Mouse (Mus musculus): ENCODE results near the gene Zfp563. TPM values are rescaled to one million over a fixed set of nuclear protein-coding genes. Genes with fewer than 3 reads are reported as not detected.

Gene Zfp563
- 9.4 TPM in 2 replicates for polyA plus RNA-seq (2015; fragmentation: Nextera tagmentation; extraction: Ambion mirVana)

GRCm38 (mm10) chr17:33089220-33089949 is at the start of gene Zfp563:
Gene Zfp563, plus strand, starts transcription at chr17:33089310.
- peaks cover 10% of the 10 kb centered on the region for H3K4me1 ChIP-seq

GRCm38 (mm10) chr17:33058791-33059190 is 30.3 kb upstream of the Zfp563 start:
- no peak overlapping the region for H3K27ac ChIP-seq (replicated peaks)
- no peaks in the 10 kb centered on the region for H3K36me3 ChIP-seq
- ATAC-seq (ENCODE audit: insufficient number of reproducible peaks, low FRiP score, low TSS enrichment, low read depth): no peak
- WGBS: 10% methylated on average over 1 of the region's 1 CpGs
- no peak overlapping the region for H3K4me2 ChIP-seq (replicated peaks)
- H3K4me3 ChIP-seq (replicated peaks): no peak overlapping the region
- H3K4me1 ChIP-seq: no peaks in the 10 kb centered on the region
- H3K9ac ChIP-seq: no peak overlapping the region
- H3K9me3 ChIP-seq (replicated peaks): no peaks in the 10 kb centered on the region
- H3K27me3 ChIP-seq: no peaks in the 10 kb centered on the region

More at GRCm38 (mm10) chr17:33089220-33089949, at the start of gene Zfp563:
- peak within 1 kb of the TSS; percentile 65 for H3K4me3 ChIP-seq (replicated peaks)
- H3K9ac ChIP-seq: peak within 1 kb of the TSS; percentile 67
- peak within 1 kb of the TSS; percentile 57 for H3K4me2 ChIP-seq (replicated peaks)
- H3K9me3 ChIP-seq (replicated peaks): no peaks in the 10 kb centered on the region
- no peaks in the 10 kb centered on the region for H3K27me3 ChIP-seq
- WGBS: 3% methylated on average over 34 of the region's 34 CpGs
- ATAC-seq (ENCODE audit: insufficient number of reproducible peaks, low FRiP score, low TSS enrichment, low read depth): peak; percentile 88
- no peaks in the 10 kb centered on the region for H3K36me3 ChIP-seq
- H3K27ac ChIP-seq (replicated peaks): peak within 1 kb of the TSS; percentile 91

- H3K36me3 ChIP-seq: no peaks in the 10 kb centered on the region
- no peak overlapping the region for H3K27ac ChIP-seq (replicated peaks)
- no peaks in the 10 kb centered on the region for H3K9me3 ChIP-seq (replicated peaks)
- no peak for ATAC-seq (ENCODE audit: insufficient number of reproducible peaks, low FRiP score, low TSS enrichment, low read depth)
- no peak overlapping the region for H3K4me2 ChIP-seq (replicated peaks)
- WGBS: 0% methylated on average over 1 of the region's 1 CpGs
- H3K4me3 ChIP-seq (replicated peaks): no peak overlapping the region
- no peaks in the 10 kb centered on the region for H3K4me1 ChIP-seq
- no peak overlapping the region for H3K9ac ChIP-seq
- no peaks in the 10 kb centered on the region for H3K27me3 ChIP-seq
Measured at GRCm38 (mm10) chr17:33063001-33063400, 26.1 kb upstream of the Zfp563 start.

- Histone ChIP-seq H3K4me1 (no peaks in the 10 kb centered on the region), H3K27me3 (no peaks in the 10 kb centered on the region), H3K4me2 (replicated peaks) (no peak within 1 kb of the TSS), H3K9me3 (replicated peaks) (no peaks in the 10 kb centered on the region), H3K9ac (no peak within 1 kb of the TSS), H3K36me3 (no peaks in the 10 kb centered on the region), H3K4me3 (replicated peaks) (no peak within 1 kb of the TSS), H3K27ac (replicated peaks) (no peak within 1 kb of the TSS)
- no peak for ATAC-seq (ENCODE audit: insufficient number of reproducible peaks, low FRiP score, low TSS enrichment, low read depth)
- WGBS: 58% methylated on average over 1 of the region's 1 CpGs
Measured at GRCm38 (mm10) chr17:33067958-33068357, 21.2 kb upstream of the Zfp563 start, which contains the start of gene 4921501E09Rik. Gene 4921501E09Rik, minus strand, starts transcription at chr17:33068058.

GRCm38 (mm10) chr17:33091630-33092029 is 2.5 kb downstream of the Zfp563 start:
- Histone ChIP-seq H3K27ac (replicated peaks) (no peak overlapping the region), H3K36me3 (no peaks in the 10 kb centered on the region), H3K9ac (no peak overlapping the region), H3K4me1 (peaks cover 10% of the 10 kb centered on the region), H3K27me3 (no peaks in the 10 kb centered on the region), H3K9me3 (replicated peaks) (no peaks in the 10 kb centered on the region), H3K4me2 (replicated peaks) (no peak overlapping the region), H3K4me3 (replicated peaks) (no peak overlapping the region)
- no peak for ATAC-seq (ENCODE audit: insufficient number of reproducible peaks, low FRiP score, low TSS enrichment, low read depth)
- WGBS: 94% methylated on average over 1 of the region's 1 CpGs

GRCm38 (mm10) chr17:33092391-33093193 is 3.5 kb downstream of the Zfp563 start:
- WGBS: 2% methylated on average over 31 of the region's 31 CpGs
- Histone ChIP-seq H3K9me3 (replicated peaks) (no peaks in the 10 kb centered on the region), H3K36me3 (no peaks in the 10 kb centered on the region), H3K9ac (peak overlapping the region; percentile 62), H3K4me3 (replicated peaks) (peak overlapping the region; percentile 77), H3K4me1 (peaks cover 10% of the 10 kb centered on the region), H3K27ac (replicated peaks) (peak overlapping the region; percentile 89), H3K4me2 (replicated peaks) (peak overlapping the region; percentile 54), H3K27me3 (no peaks in the 10 kb centered on the region)
- peak; percentile 72; the same call in 1 of the 2 replicates for ATAC-seq (ENCODE audit: insufficient number of reproducible peaks, low FRiP score, low TSS enrichment, low read depth)

DNA sequence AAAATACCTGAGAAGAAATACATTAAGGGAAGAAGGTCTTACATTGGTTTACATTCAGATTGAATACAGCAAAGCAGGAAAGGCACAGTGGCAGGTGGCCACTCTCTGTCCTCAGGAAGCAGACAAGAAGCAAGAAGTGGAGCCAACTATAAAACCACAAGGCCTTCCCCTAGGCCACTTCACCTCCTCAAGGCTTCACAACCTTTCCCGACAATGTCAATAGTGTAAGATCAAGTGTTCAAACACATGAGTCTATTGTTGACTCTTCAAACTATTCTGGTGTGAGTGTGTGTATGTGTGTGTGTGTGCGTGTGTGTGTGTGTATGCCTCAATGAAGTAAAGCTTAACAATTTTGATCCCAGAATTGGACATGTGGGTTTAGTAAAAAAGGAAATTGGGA is 8.3 kb downstream of the Zfp563 start:
- H3K4me3 ChIP-seq (replicated peaks): no peak overlapping the region
- 82% methylated on average over 2 of the region's 2 CpGs for WGBS
- H3K27ac ChIP-seq (replicated peaks): no peak overlapping the region
- no peak overlapping the region for H3K9ac ChIP-seq
- no peak overlapping the region for H3K4me2 ChIP-seq (replicated peaks)
- H3K9me3 ChIP-seq (replicated peaks): no peaks in the 10 kb centered on the region
- no peaks in the 10 kb centered on the region for H3K27me3 ChIP-seq
- ATAC-seq (ENCODE audit: insufficient number of reproducible peaks, low FRiP score, low TSS enrichment, low read depth): no peak
- H3K4me1 ChIP-seq: peaks cover 7% of the 10 kb centered on the region
- H3K36me3 ChIP-seq: no peaks in the 10 kb centered on the region

DNA sequence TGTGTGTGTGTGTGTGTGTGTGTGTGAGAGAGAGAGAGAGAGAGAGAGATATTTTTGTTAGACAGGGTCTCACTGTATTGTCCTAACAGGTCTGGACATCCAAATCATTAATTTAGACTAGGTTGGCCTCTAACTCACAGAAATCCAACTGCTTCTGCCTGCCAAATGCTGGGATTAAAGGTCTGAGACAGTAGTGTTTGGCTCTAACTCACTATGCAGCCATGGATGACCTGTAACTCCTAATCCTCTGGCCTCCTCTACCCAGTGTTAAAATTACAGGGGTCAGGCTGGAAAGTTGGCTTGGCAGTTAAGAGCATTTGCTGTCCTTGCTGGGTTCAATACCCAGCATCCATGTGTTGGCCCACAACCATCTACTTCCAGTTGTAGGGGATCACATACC is 35.4 kb downstream of the Zfp563 start:
- H3K36me3 ChIP-seq: no peaks in the 10 kb centered on the region
- no peak overlapping the region for H3K27ac ChIP-seq (replicated peaks)
- H3K4me1 ChIP-seq: no peaks in the 10 kb centered on the region
- H3K4me3 ChIP-seq (replicated peaks): no peak overlapping the region
- H3K4me2 ChIP-seq (replicated peaks): no peak overlapping the region
- ATAC-seq (ENCODE audit: insufficient number of reproducible peaks, low FRiP score, low TSS enrichment, low read depth): no peak
- no peaks in the 10 kb centered on the region for H3K27me3 ChIP-seq
- no peaks in the 10 kb centered on the region for H3K9me3 ChIP-seq (replicated peaks)
- H3K9ac ChIP-seq: no peak overlapping the region

- Histone ChIP-seq H3K4me2 (replicated peaks) (no peak overlapping the region), H3K27me3 (no peaks in the 10 kb centered on the region), H3K9me3 (replicated peaks) (no peaks in the 10 kb centered on the region), H3K9ac (no peak overlapping the region), H3K4me1 (no peaks in the 10 kb centered on the region), H3K27ac (replicated peaks) (no peak overlapping the region), H3K36me3 (no peaks in the 10 kb centered on the region), H3K4me3 (replicated peaks) (no peak overlapping the region)
- no peak for ATAC-seq (ENCODE audit: insufficient number of reproducible peaks, low FRiP score, low TSS enrichment, low read depth)
- 62% methylated on average over 2 of the region's 2 CpGs for WGBS
Measured at GRCm38 (mm10) chr17:33126257-33126656, 37.1 kb downstream of the Zfp563 start.

- no peaks in the 10 kb centered on the region for H3K4me1 ChIP-seq
- WGBS: 72% methylated on average over 18 of the region's 18 CpGs
- H3K9me3 ChIP-seq (replicated peaks): no peaks in the 10 kb centered on the region
- H3K27me3 ChIP-seq: no peaks in the 10 kb centered on the region
- H3K36me3 ChIP-seq: no peaks in the 10 kb centered on the region
- no peak within 1 kb of the TSS for H3K4me2 ChIP-seq (replicated peaks)
- no peak within 1 kb of the TSS for H3K9ac ChIP-seq
- ATAC-seq (ENCODE audit: insufficient number of reproducible peaks, low FRiP score, low TSS enrichment, low read depth): no peak
- no peak within 1 kb of the TSS for H3K27ac ChIP-seq (replicated peaks)
- no peak within 1 kb of the TSS for H3K4me3 ChIP-seq (replicated peaks)
Measured at GRCm38 (mm10) chr17:33139261-33139820, 50.2 kb downstream of the Zfp563 start, which contains the start of gene Morc2b. Gene Morc2b, minus strand, starts transcription at chr17:33139683.

Data from embryonic facial prominence, embryonic 15.5 days (tissue).